Mouse (Mus musculus) forebrain, embryonic 16.5 days (tissue): Measurements from ENCODE around the gene Arl6ip4. TPM values are rescaled to one million over a fixed set of nuclear protein-coding genes. Genes with fewer than 3 reads are reported as not detected.

ENCODE experiments used
- ATAC-seq: fragments of 200-750 bp; cut with Nextera tagmentation; 2 replicates; pipeline ENCODE4 v1.8.0; 2017; ENCODE audit warnings: mild to moderate bottlenecking, moderate library complexity
- H3K27ac ChIP-seq: fragments of 300-500 bp; sonication (generic); 2 replicates; pipeline ENCODE4 v1.5.1; 2014; ENCODE audit warnings: low read length, control low read depth
- H3K27me3 ChIP-seq: fragments of 300-500 bp; sonication (generic); replicated peaks from 2 replicates; pipeline ENCODE4 v1.6.1; 2014; ENCODE audit warnings: low read length; ENCODE audit not compliant: control insufficient read depth, insufficient read depth
- H3K36me3 ChIP-seq: fragments of 300-500 bp; sonication (generic); 2 replicates; pipeline ENCODE4 v1.6.1; 2014; ENCODE audit not compliant: control insufficient read depth, insufficient read depth
- H3K4me1 ChIP-seq: fragments of 300-500 bp; sonication (generic); replicated peaks from 2 replicates; pipeline ENCODE4 v1.6.1; 2014; ENCODE audit warnings: low read length; ENCODE audit not compliant: control insufficient read depth, insufficient read depth
- H3K4me2 ChIP-seq: fragments of 300-500 bp; sonication (generic); 2 replicates; pipeline ENCODE4 v1.6.1; 2014; ENCODE audit warnings: mild to moderate bottlenecking, low read length, control low read depth
- H3K4me3 ChIP-seq: fragments of 300-500 bp; sonication (generic); replicated peaks from 2 replicates; pipeline ENCODE4 v1.5.1; 2014; ENCODE audit warnings: mild to moderate bottlenecking, low read length, control low read depth
- H3K9ac ChIP-seq: fragments of 300-500 bp; sonication (generic); replicated peaks from 2 replicates; pipeline ENCODE4 v1.6.1; 2014; ENCODE audit warnings: low read depth, low read length, control low read depth
- H3K9me3 ChIP-seq: fragments of 300-500 bp; sonication (generic); 2 replicates; pipeline ENCODE4 v1.6.1; 2016; ENCODE audit warnings: low read length; ENCODE audit not compliant: control insufficient read depth
- WGBS: fragments of 180-500 bp; shearing (Covaris S2); extraction: QIAGEN DNeasy Blood & Tissue Kit; methylation state at CpG from one replicate; pipeline ENCODE4 v1.1.7; 2014; 5-methylcytosine and 5-hydroxymethylcytosine counted together
- polyA plus RNA-seq: library from polyadenylated mRNA; unstranded; fragments of >200 nt; fragmentation: Nextera tagmentation; extraction: Ambion mirVana; gene quantifications from 2 replicates; pipeline ENCODE4 v1.2.1, GENCODE M21; 2015

Gene Arl6ip4
- polyA plus RNA-seq, 1 experiment from 2014 or later: 71.0 TPM

DNA sequence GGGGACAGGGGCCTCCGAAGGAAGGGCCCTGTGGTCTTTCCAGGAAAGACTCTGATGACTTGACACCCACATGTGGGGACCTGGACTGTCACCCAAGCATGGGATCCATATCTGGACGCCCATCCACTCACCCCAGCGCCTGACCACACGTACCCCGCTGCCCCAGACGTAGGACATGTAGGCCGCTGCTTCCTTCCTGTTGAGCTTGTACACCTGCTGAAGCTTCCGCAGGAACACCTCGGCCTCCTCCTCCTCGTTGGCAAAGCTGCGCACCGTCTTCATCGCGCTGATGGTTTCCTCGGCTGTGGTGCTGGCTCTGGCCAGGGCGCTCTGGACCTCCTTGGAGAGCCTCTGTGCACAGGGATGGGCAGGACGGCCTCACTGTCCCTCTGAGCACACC lies 36.0 kb upstream of the Arl6ip4 start:
- ATAC-seq: no peak
- H3K9me3 ChIP-seq: no peaks in the 10 kb centered on the region
- no peaks in the 10 kb centered on the region for H3K36me3 ChIP-seq
- H3K9ac ChIP-seq: no peak overlapping the region
- H3K4me1 ChIP-seq: peaks cover 31% of the 10 kb centered on the region
- H3K27me3 ChIP-seq: no peaks in the 10 kb centered on the region
- WGBS: 94% methylated on average over 17 of the region's 17 CpGs
- H3K27ac ChIP-seq: no peak overlapping the region
- no peak overlapping the region for H3K4me3 ChIP-seq
- no peak overlapping the region for H3K4me2 ChIP-seq

DNA sequence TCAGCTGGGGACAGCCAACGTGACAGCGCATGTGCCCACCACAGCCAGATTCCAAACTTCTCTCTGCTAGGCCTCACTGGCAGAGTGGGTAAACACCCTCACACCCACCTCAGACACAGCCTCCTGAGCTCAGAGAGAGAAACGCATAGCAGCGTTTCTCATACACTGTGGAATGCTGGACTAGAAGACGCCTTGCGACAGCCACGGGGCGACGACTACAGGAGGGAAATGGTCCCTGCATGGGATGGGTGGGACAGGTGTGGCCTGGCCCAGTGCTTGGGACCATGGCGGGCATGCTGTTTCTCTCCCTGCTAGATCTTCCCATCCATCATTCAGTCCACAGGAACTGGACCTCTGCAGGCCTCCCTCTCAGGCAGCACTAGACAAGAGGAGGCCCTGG lies 33.4 kb upstream of the Arl6ip4 start:
- ATAC-seq: no peak
- Histone ChIP-seq H3K9ac (no peak overlapping the region), H3K4me2 (no peak overlapping the region), H3K27me3 (no peaks in the 10 kb centered on the region), H3K4me3 (no peak overlapping the region), H3K4me1 (peaks cover 28% of the 10 kb centered on the region), H3K9me3 (no peaks in the 10 kb centered on the region), H3K27ac (no peak overlapping the region), H3K36me3 (no peaks in the 10 kb centered on the region)
- 94% methylated on average over 10 of the region's 10 CpGs for WGBS

DNA sequence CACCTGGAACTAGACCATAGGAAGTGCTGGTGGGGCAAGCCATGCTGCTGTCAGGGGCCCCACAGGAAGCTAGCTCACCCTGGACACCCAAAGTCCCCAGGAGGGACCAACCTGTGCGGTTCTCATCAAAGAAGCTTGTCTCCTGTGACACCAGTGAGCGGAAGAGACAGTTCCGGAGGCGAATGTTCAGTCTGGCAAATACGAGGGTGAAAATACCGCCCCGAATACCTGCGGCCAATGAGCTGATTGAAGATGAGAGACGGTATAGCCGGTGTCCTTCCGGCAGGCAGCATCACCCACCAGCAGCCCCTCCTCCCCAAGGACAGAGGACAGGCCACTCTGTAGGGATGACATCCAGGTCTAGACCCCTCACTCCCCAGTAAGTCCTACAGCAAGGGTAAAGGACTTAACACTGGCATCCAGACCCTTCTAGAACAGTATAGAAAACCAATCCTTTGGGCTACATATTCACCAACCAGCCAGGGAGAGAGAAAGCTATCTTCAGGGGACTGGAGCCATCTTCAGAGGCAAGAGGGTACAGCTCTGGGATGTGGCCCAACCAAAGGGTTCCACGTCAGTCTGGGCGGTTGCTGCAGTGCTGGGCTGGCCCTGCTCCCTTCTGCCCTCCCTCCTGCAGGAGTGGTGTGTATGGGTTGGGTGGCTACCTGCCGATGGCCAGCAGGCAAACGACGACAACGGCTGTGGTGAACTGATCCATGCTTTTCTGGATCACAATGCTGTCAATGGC lies 32.8 kb upstream of the Arl6ip4 start:
- no peak overlapping the region for H3K4me2 ChIP-seq
- no peaks in the 10 kb centered on the region for H3K36me3 ChIP-seq
- peaks cover 22% of the 10 kb centered on the region for H3K4me1 ChIP-seq
- H3K9me3 ChIP-seq: no peaks in the 10 kb centered on the region
- 0 out of 2 replicates have a peak overlapping the region, but pooled peaks have one; percentile 6 for H3K9ac ChIP-seq
- WGBS: 93% methylated on average over 17 of the region's 17 CpGs
- ATAC-seq: no peak
- H3K27me3 ChIP-seq: no peaks in the 10 kb centered on the region
- H3K27ac ChIP-seq: no peak overlapping the region
- no peak overlapping the region for H3K4me3 ChIP-seq

DNA sequence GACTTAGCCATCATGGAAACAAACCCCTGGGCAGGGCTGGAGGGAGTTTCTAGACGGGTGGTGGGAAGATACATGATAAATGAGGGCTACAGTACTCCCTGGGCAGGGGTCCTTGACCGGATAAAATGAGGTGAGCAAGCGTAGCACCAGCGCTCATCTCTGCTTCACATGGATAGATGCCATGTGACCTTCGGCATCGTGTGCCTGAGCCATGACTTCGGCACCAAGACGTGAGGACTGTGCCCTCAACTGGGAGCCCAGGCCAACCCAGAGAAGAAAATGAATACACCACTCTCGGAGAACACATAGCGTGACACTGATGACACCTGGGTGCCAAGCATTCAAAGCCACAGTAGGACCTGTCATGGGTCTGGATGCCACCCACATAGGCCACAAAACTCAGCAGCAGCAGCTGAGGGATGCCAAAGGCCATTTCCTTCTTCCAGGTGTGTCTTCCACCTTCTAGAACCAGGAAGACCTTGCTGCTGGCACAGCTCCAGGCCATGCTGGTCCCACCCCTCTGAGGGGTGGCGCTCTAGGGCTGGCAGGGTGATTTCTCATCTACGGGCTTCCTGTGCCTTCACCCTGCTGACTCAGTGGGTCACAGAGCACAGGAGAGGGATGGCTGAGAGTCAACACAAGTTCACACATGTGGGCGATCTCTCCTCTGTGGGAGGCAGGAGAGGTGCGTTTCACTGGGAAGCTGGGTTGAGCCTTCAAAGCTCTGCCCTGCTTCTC lies 31.9 kb upstream of the Arl6ip4 start:
- Histone ChIP-seq H3K4me3 (no peak overlapping the region), H3K4me2 (no peak overlapping the region), H3K36me3 (no peaks in the 10 kb centered on the region), H3K9me3 (no peaks in the 10 kb centered on the region), H3K9ac (no peak overlapping the region), H3K27me3 (no peaks in the 10 kb centered on the region), H3K4me1 (peaks cover 13% of the 10 kb centered on the region), H3K27ac (no peak overlapping the region)
- WGBS: 87% methylated on average over 14 of the region's 14 CpGs
- ATAC-seq: no peak

DNA sequence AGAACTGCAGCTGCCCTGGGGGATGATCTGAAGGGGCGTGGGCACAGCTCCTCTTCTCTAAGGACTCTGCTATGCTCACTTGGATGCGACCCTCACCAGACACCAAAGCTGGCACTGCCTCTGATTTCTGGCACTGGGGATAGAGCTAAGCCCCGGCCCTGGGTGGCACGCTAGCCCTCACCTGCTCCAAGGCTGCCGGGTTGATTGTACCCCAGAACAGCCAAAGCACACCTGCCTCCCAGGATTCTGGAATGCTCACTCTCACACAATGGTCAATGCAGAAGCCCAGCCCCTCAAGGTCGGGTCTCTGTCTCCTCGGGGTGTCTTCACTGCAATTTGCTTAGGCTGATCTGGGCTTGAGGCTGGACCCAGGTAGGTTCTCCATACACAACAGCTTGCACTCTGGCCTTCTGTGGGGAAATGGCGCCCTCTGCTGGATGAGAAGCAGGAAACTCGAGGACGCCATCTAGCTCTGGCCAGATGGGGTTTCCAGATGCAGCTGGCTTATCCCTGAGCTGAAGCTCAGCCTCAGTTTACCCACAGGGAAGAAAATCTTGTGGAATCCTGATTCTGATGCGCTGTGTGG lies 31.2 kb upstream of the Arl6ip4 start:
- peak; percentile 67 for ATAC-seq
- H3K4me1 ChIP-seq: peaks cover 6% of the 10 kb centered on the region
- no peak overlapping the region for H3K9ac ChIP-seq
- H3K27me3 ChIP-seq: no peaks in the 10 kb centered on the region
- no peak overlapping the region for H3K27ac ChIP-seq
- H3K9me3 ChIP-seq: no peaks in the 10 kb centered on the region
- WGBS: 38% methylated on average over 11 of the region's 11 CpGs
- H3K4me2 ChIP-seq: no peak overlapping the region
- H3K36me3 ChIP-seq: no peaks in the 10 kb centered on the region
- no peak overlapping the region for H3K4me3 ChIP-seq

DNA sequence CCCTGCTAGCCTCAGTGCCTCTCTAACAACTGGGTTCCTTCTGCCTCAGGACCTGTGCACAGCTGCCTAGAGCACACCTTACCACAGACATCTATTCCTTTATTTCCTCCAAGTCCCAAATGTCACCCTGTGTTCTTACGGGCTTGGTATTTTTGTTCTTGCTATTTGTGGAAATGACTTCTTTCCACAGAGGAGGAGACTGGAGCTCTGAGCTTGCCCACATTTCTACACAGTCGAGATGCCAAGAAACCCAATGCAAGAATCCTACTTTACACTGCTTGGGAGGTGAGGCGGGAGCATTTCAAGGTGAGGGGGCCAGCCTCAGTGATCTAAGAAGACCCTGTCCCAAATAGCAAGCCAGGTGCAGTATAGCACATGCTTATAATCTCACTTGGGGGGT lies 30.4 kb upstream of the Arl6ip4 start:
- Histone ChIP-seq H3K4me2 (no peak overlapping the region), H3K4me3 (no peak overlapping the region), H3K27ac (no peak overlapping the region), H3K9me3 (no peaks in the 10 kb centered on the region), H3K4me1 (no peaks in the 10 kb centered on the region), H3K9ac (no peak overlapping the region), H3K36me3 (no peaks in the 10 kb centered on the region), H3K27me3 (no peaks in the 10 kb centered on the region)
- WGBS: 83% methylated on average over 3 of the region's 3 CpGs
- ATAC-seq: no peak

DNA sequence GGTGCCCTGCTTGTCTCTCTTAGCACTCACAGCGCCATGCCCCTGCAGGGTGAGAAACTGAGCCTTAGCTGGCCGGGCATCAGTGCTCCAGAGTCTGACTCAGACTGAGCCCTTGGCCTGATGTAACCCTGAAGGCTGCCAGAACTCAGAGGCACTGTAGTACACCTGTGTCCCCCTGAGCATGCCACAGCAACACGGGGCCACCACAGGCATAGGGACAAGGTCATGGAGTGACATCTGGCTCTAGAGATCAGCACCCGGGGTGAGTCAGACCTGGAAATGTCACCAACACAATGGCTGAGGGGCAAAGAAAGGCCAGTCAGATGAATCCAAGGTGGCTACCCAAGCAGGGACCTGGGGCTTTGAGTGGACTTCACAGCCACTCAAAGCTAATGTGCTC lies 29.0 kb upstream of the Arl6ip4 start:
- ATAC-seq: no peak
- WGBS: 86% methylated on average over 4 of the region's 4 CpGs
- H3K9ac ChIP-seq: no peak overlapping the region
- H3K9me3 ChIP-seq: no peaks in the 10 kb centered on the region
- H3K4me3 ChIP-seq: no peak overlapping the region
- H3K4me1 ChIP-seq: no peaks in the 10 kb centered on the region
- H3K36me3 ChIP-seq: no peaks in the 10 kb centered on the region
- H3K27ac ChIP-seq: no peak overlapping the region
- no peak overlapping the region for H3K4me2 ChIP-seq
- no peaks in the 10 kb centered on the region for H3K27me3 ChIP-seq

DNA sequence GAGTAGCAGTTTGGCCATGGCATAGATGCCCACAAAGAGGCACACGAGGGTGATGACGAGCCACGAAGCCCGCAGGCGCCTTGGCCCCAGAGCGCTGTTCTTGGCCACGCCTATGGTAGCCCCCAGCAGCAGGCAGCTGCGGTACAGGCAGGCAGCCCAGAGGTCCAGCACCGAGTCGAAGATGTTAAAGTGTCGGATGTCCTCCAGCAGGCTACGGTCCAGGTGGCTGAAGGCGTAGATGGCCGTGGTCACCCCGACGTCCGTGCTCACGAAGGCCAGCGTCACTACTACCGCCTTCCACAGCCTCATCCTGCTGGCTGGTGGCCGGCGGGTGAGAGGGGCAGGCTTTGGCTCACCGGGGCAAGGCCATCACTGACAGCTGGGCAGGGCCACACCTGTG lies 26.0 kb upstream of the Arl6ip4 start:
- Histone ChIP-seq H3K27ac (no peak overlapping the region), H3K36me3 (no peaks in the 10 kb centered on the region), H3K4me3 (no peak overlapping the region), H3K4me1 (peaks cover 6% of the 10 kb centered on the region), H3K9me3 (no peaks in the 10 kb centered on the region), H3K4me2 (no peak overlapping the region), H3K27me3 (no peaks in the 10 kb centered on the region), H3K9ac (no peak overlapping the region)
- 89% methylated on average over 23 of the region's 23 CpGs for WGBS
- no peak for ATAC-seq

DNA sequence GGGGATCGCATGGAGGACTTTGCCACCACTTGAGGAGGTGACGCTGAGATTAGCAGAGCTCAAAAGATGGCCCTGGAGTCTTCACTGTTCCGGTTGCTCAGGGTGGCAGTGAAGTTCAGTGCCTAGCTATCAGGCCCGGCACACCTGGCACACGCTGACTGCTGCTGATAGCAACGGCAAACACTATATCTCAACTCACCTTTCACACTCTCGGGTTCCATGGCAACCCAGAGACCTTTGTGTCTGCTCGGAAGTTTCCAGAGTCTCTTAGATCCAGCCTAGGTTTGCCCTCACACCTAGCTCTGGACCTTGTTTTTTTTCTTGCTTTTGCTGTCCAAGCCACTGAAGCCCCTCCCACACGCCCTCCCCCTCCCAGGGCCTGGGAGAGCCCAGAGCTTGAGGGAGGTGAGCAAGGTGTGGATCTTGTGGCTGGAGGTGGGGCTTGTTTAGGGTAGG lies 23.9 kb upstream of the Arl6ip4 start:
- H3K9me3 ChIP-seq: no peaks in the 10 kb centered on the region
- no peaks in the 10 kb centered on the region for H3K36me3 ChIP-seq
- ATAC-seq: no peak
- H3K27me3 ChIP-seq: peaks cover 2% of the 10 kb centered on the region; the same call in 1 of the 2 replicates
- 68% methylated on average over 9 of the region's 9 CpGs for WGBS
- no peak overlapping the region for H3K9ac ChIP-seq
- H3K4me2 ChIP-seq: no peak overlapping the region
- H3K27ac ChIP-seq: no peak overlapping the region
- peaks cover 14% of the 10 kb centered on the region for H3K4me1 ChIP-seq
- H3K4me3 ChIP-seq: no peak overlapping the region
